Mouse (Mus musculus) cerebellum, postnatal 14 days (tissue): Measurements from ENCODE around the gene Pnkd.
A peak's percentile ranks its signal among the peaks of the same experiment; 100 is the strongest.
"Not testable (repeated sequence)": the region's sequence is repeated elsewhere in the genome, so short reads cannot be mapped to it uniquely, and the experiment has no call there.

Experiments used
- DNase-seq, 2 experiments: peaks; one replicate each; pipeline ENCODE4 v3.0.0; 2021; ENCODE audit warnings: mixed read lengths in 2 of 2

Gene Pnkd

DNA sequence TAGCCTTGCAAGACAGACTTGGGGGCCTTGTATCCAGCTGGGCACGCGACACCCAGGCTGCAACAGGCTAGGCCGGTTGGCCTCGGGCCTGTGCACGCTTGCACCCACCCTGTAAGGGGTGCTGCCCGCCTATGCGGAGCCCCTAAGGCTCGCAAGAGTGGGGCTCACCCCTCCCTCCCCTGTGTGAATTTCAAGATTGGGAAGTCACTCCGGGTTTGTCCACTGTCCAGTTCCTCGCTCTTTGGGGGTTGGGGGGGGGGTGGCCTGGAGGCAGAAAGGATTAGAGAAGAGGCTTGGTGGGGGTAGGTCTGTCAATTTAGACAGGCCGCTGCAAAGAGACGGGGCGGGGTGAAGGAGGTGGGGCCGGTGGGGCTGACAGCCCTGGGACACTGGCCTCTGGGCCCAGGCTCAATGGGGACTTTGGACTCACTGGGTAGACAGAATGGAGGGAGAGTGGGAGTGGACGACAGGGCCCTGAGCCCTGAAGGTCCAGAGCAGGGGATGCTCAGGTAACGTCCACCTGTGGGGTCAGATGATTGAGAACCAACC, 107.8 kb downstream of the Pnkd start:
- no peak for DNase-seq

DNA sequence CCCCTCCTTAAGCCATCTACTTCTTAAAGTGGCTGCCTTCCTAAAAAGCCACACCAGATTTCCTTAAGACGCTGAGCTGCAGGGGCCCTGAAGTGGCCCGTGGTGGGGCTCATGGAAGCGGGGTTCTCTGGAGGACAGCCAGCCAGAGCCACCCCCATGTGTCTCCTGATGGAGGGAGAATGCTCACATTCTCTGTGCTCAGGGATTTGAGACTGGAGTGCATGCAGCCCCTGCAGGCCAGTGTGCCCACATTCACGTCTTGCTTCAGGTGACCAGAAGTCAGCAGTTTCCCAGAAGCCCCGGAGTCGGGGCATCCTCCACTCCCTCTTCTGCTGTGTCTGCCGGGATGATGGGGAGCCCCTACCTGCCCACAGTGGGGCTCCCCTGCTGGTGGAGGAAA, 108.3 kb downstream of the Pnkd start:
- DNase-seq: peak in 1 of 2 experiments; percentile 26

DNA sequence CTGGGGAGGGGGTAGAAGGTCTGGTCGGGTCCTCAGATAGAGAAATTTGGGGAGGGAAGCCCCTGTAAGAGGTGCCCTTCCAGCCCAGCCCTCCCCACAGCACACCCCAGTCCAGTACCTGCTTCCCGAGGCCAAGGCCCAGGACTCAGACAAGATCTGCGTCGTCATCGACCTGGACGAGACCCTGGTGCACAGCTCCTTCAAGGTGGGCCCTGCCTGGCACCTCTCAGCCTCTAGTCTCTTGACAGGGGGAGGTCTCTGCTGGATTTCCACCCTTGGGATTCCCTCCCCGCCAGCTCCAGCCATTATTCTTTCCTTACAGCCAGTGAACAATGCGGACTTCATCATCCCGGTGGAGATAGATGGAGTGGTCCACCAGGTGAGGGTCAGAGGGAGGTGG, 109.0 kb downstream of the Pnkd start:
- DNase-seq: no peak

DNA sequence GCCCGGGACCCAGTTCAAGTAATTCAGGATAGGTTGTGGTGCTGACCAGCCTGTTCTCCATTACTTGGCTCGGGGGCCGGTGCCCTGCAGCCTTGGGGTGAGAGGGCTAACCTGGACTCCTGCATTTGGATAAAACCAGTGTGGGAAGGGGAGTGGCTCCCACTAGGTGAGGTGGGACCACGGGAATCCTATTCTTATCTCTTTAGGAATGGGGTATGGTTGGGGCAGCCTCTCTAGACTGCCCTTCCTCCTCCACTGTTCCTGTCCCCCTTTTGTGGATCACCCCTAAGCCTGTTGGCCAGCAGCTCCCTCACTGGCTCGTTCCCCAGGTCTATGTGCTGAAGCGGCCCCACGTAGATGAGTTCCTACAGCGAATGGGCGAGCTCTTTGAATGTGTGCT, 109.6 kb downstream of the Pnkd start:
- DNase-seq: no peak

DNA sequence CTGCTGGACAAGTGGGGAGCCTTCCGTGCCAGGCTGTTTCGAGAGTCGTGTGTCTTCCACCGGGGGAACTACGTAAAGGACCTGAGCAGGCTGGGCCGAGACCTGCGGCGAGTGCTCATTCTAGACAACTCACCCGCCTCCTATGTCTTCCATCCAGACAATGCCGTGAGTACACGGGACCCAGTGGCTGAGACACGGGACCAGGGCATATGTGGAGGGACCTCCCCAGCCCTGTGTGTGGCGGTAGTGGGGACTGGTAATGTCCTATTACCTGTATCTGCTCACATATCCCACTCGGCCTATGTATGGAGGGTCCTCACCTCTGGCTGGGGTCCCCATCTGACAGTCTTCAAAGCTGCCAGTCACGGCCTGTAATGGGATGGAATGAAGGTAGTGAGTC, 110.1 kb downstream of the Pnkd start:
- no peak for DNase-seq

DNA sequence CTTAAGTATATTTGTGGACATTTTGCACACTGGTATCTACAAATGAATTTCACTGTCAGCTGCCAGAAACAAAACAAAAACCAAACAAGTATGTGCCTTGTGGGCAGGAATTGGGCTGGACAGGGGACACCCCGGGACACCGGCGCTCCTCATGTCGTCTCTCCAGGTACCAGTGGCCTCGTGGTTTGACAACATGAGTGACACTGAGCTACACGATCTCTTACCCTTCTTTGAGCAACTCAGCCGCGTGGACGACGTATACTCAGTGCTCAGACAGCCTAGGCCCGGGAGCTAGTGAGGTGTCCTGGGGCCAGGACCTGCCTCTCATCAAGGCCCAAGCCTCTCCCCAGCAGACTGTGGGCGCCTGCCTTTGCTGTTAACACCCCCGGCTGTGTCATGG, 110.6 kb downstream of the Pnkd start:
- no peak for DNase-seq

DNA sequence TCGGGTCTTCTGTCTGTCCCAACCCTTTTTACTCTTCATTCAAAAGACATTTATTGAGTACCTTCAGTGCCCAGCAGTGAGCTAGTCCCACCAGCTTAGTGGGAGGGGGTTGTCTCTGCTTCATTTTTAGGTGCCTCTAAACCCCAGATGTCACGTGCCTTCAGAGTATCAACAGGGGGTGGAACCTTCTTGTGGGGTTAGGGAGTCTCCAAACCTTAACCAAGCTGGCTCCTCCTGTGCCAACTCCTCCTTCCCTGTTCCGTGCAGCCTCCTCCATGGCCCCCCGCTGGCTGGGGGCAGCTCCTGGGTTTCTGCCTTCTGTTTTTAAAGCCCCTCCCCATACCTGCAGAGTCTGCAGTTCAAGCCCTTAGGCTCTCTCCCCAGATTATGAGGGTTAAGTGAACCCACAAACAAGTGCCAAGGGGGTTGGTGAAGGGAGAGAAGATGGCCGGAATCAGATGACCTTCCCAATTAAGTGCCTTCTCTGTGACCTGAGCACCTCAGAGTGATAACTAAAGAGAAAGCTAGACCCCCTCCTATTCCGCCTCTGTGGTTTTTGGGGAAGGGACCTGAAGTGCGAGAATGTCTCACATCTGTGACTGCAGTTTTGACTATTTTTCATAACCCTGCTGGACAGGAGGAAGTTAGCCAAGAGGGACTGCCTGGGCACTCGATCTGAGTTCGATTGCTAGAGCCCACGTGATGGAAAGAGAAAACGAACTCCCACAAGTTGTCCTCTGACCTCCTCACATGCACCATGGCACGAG, 111.9 kb downstream of the Pnkd start:
- DNase-seq: not testable (repeated sequence)

DNA sequence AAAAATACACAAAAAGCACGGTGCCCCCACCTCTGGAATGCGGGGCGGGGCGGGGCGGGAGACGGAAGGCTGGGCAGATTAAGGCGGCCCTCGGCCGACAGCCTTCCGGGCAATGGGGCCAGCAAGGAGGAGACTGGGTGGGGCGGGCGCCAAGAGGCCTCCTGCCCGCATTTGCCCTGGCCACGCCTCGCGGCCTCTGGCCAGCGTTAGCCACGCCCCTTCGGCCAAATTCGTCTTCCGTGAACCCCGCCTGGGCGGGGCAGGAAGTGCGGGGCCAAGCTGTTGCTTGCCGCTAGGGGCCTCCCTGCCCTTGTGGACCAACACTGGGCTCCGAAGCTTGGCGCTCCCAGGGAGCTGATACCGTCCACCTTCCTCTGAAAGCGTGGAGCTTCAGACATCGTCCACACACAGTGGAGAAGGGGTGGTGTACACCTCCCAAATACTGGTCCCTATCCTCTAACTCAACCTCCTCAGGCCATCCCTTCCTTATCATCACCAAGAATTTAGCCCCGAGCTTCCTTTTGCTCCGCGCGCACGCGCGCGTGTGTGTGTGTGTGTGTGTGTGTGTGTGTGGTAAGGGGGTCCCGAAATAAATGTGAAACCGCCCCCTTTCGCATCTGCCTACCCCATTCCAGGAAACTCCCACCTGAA, 112.7 kb downstream of the Pnkd start:
- DNase-seq: peak; percentile 94 to 95

DNA sequence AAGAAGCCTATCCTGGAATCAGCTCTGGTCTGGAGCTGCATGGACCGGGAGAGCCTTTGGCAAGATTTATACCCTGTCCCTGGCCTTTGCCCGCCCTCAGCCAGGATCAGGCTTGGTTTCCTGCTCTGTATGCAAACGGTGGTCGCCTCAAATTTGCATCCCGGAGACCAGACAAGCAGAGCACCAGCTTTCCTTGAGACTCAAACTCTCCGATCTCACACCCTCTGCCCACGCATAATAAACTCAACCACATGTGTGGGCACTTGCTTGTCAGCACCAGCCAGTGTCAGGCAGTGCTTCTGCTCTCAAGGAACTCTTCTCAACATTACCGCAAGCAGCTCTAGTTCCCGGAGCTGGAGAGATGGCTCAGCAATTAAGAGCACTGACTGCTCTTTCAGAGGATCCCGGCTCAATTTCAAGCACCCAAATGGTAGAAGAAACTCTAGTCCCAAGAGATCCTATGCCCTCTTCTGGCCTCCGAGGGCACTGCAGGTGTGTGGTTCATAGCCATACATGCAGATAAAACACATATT, 113.3 kb downstream of the Pnkd start:
- peak; percentile 75 to 84 for DNase-seq

DNA sequence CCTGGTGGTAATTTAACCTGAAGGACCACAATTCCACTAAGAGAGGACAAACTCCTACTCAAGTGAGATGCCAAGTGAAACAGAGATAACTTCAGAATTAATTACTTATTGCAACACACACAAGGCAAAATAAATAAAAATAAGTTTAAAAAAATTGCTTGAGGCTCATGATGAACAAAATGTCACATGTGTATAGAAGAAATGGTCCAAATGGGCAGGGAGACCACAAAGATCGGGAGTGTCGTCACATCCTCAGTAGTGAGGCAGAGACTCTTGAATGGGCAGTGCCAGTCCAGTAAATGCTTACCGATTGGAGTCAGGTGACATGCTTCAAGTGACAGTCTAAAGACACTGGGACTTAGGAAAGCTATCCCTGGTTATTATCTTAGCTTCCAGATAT, 115.8 kb downstream of the Pnkd start:
- no peak for DNase-seq

DNA sequence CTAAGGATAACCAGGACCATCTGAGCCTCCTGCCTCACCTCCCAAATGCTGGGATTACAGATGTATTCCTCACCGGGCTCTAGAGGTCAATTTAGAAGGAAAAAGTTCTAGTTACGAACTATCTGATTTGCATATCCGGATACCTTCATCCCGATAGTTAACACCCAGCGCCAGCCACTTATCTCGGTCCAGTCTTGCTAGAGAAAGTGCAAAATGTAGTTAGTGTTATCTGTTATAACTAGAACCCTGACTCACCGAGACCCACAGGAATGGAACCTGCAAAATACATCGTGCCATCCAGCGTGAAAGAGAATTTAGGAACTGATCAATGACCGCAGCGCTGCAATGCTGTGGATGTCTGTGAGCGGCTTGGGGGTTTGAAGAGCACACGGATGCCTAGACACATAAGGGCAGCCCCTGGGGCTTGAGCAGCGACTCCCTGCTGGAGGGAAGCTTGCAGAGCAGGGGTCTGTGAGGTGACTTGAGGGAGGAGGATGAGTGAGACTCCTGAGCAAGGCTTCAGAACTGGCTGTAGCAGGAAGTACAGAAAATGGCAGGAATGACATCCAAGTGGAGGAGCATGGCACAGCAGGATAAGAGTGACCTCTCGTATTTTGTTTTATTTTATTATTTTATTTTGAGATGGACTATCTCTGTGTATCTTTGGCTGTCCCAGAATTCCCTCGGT, 116.4 kb downstream of the Pnkd start:
- no peak for DNase-seq
